Mouse (Mus musculus): ENCODE data around the gene Mtg1.

Mtg1 gene

DNA sequence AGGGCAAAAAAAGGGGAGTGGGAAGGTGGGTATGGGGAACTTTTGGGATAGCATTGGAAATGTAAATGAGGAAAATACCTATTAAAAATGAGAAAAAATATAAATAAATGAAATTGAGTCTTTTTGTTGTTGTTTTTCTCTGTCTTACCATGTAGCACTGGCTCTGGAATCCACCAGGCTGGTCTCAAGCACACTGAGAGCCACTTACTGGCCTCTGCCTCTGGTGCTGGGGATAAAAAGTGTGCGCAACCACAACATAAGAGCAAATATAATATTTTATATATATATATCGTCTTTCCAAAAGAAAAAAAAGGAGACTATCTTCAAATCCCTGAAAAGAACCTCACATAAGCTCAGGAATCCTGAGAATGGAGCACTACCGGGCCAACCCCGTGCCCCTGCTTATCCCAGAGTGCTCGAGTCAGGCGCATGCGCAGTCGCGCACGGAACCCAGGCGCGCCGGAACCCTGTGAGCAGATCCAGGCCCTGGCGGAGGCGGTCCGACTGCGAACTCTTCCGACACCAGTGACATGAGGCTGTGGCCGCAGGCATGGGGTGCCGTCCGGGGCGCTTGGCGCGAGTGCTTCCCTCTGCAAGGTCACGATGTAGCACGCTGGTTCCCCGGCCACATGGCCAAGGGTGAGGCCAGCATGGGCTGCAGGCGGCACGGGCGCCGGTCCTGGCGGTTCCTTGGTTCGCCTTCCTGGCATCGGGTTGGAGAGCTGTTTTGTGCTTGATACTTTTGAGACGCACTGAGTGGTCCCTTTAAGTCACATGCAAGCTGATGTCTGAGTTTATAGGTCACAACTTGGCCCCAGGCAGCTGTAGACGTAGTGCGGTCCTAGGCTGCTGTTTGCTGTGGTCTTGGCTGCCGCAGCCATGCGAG, at the start of gene Mtg1:
Mtg1 (plus strand) TSS at position 430 of the 886 bp plus-strand sequence.
- peak; percentile 98 for DNase-seq (ENCODE audit: low read depth)

DNA sequence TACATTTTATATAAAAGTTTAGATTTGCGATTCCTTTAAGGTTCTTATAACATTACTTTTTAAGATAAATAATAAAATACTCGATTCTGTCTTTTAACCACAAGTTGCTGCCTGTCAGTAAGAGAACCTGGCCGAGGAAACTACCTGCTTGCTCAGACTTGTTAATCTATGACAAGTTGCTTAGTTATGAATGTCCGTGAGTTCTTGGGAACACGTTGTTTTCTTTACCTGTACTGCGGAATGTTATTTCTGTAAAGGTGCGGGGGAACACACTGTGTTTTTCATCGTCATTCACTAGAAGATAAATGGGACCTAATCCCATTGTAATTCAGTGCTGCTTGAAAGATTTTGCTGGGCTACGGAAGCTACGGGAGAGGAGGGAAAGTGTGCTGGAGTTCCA, 46.8 kb upstream of the Mtg1 start:
- DNase-seq (ENCODE audit: low read depth): no peak

DNA sequence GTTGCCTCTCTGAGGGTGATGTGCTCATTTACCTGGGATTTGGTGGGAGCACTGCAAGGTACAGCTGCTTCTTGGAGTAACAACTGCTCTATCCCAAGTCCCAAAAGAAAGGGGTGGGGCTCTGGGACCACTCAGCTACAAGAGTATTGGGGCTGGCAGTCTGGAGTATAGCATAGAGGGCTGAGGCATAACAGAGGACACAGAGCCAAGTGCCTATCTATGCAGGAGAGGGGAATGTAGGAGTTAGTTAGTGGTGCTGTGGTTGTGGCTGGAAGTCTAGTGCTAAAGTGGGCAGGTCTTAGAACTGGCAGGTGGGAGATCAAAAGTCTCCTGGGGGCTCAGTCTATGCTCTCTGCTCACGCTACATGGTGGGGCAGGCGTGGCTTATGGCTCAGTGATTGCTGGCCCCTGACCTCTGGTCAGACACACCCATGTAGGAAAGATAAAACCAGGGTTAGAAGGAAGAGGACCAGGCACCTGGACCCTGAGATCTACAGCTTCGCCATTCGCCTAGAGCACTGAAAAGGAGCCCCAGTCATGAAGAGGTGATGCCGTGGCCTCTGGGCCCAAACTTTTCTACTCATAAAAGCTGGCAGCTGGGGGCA, 44.3 kb upstream of the Mtg1 start, which contains the start of gene Prap1:
Prap1 (plus strand) TSS at position 472 of the 605 bp plus-strand sequence.
- DNase-seq (ENCODE audit: low read depth): no peak

DNA sequence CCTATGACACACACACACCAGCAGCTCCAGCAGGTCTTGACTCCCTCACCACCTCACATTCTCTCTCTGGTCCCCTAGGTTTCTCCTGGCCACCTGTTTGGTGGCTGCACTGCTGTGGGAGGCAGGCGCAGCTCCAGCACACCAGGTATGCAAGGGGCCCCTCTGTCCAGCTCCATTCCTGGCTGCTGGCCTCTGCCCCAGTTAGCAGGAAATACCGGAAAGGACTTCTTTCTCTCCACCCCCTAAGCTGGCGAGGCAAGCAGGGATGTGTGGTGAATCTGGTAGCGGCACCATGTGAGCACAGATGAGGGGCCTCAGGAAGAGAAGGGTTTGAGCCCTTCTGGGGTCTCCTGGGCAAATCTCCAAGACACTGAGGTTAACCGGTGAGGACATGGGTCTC, 42.4 kb upstream of the Mtg1 start:
- DNase-seq (ENCODE audit: low read depth): no peak

DNA sequence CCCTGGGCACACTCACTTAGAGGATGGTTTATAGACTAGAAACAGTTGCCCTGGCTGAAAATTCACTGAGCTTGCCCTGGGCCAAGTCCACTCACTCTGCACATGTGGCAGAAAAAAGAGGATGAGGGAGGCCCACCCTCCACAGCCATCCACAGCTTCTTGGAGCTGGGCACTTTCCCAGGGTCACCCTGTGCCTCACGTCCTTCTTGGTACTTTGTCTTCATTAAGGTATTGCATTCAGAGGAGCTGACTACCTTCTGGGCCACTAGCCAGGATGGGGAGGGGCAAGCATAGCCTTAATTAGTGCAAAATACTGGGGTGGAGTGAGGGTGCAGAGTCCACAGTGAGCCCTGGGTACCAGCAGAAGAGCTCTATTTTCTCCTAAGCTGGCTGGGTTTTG, 41.8 kb upstream of the Mtg1 start:
- no peak for DNase-seq (ENCODE audit: low read depth)

DNA sequence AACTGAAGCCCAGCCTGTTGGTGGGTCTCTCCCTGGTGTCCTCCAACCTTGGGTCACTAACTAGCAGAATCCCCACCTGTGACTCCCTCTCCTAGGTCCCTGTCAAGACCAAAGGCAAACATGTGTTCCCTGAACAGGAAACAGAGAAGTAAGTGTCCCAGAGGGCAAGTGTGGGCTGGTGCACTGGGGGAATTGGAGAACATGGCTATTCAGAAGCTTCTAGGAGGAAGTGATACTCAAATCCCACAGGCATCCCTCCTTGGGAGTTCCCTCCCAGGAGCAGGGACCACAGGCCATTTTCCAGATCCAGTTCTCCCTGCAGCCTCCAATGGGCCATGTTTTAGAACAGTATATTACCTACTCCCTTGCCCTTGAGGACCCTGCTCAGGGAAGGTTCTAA, 41.3 kb upstream of the Mtg1 start:
- no peak for DNase-seq (ENCODE audit: low read depth)

DNA sequence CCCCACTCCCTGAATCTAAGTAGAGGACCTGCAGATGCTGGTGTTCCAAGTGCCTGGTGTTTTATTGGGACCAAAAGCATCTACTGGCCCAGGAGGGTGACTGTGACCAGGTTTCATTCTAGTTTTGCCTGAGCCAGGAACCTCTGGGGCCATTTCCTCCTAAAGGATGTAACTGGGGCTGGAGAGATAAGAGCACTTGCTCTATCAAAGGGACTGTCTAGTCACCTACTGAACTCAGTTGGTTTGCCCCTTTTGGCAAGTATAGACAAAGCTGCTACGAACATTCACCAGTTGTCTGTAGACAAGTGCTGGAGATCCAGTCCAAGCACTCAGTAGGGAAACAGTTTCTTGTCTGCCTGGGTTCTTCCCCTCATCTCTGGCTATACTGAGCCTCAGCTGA, 38.9 kb upstream of the Mtg1 start:
- DNase-seq (ENCODE audit: low read depth): no peak

DNA sequence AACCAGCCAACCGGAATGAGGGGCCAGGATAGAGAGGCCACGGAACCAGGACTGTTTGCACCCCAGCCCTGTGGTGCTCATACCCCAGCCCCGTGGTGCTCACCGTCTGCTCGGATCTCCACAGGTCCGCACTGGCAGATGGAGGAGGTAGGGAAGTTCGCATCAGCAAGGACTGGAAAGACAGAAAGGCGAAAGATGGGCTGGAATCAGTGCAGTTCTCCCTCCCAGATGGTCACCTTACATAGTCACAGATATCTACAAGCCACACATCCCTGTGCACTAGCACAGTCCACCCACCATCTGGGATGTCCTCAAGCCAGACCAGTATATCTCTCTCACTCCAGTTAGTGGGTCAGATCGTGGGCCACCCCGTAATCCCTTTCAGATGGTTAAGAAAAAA, 35.9 kb upstream of the Mtg1 start:
- DNase-seq (ENCODE audit: low read depth): no peak

DNA sequence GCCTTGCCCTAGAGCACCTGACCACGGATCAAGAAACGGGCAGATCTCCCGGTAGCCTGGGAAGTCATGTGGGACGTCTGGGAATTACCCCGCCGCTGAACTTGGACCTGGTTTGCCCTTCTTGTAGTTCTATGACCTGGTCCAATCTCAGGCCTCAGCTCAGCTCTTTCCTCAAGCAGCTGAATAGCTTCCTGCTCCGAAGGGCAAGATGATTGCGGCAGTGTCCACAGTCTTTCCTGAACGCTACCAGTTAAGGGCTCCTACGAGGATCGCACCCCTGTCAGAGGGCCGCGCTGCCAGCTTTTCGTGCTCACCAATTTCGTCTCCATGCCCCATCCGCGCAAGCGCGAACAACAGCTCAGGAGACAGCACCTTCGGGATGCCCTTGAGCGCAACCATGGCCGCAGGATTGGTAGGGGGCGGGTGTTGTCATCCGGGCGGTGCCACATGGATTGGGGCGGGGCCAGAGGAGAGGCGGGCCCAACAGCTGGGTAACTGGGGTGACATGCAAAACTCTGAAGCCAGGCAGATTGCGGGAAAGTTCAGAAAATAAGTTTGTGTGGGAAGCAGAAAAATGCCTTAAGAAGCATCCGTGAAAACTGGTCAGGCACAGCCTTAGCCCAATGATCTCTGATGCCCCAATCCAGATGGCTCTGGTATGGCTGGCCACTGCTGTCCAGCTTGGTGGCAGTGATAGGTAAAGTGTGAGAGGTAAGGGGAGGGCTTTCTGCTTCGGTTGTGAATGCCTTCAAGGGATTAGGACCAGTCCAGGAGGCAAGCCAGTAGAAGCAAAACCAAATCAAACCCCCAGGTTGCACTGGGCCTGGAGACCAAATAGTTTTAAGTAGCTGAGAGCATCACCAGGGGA, 35.1 kb upstream of the Mtg1 start, which contains the start of gene Fuom:
Fuom (minus strand) TSS at position 449 of the 868 bp plus-strand sequence.
- peak; percentile 81 for DNase-seq (ENCODE audit: low read depth)

DNA sequence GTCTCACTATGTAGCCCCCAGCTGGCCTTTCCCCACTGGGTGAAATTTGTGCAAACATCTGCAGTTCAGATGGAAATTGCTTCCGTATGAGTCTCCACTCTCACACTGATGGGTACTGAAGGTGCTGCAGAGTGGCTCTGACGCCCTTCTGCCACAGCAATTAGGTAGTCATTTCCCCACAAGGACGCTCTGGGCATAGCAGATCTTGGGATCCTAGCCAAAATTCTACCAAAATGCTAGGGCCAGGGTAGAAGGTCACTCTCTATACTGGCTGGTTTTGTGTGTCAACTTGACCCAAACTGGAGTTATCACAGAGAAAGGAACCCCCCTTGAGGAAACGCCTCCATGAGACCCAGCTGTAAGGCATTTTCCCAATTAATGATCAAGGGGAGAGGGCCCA, 33.4 kb upstream of the Mtg1 start:
- DNase-seq (ENCODE audit: low read depth): no peak

DNA sequence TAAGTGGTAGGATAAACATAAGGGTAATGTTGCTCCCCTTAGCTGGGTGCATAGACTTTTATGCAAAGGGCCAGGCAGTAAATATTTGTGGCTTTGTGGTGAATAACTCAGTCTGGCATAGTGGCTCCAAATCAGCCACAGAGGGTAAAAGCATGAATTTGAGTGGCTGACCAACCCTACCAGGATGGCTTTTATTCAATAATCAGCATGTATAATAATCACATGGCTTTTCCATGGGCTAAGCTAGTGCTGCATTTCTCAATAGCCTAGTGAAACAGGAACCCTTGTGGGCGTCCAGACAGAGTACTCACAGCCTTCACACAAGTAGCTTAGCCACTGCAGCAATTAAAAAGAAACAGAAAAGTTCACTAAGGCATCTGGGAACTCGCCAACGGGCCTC, 25.4 kb upstream of the Mtg1 start:
- no peak for DNase-seq (ENCODE audit: low read depth)

DNA sequence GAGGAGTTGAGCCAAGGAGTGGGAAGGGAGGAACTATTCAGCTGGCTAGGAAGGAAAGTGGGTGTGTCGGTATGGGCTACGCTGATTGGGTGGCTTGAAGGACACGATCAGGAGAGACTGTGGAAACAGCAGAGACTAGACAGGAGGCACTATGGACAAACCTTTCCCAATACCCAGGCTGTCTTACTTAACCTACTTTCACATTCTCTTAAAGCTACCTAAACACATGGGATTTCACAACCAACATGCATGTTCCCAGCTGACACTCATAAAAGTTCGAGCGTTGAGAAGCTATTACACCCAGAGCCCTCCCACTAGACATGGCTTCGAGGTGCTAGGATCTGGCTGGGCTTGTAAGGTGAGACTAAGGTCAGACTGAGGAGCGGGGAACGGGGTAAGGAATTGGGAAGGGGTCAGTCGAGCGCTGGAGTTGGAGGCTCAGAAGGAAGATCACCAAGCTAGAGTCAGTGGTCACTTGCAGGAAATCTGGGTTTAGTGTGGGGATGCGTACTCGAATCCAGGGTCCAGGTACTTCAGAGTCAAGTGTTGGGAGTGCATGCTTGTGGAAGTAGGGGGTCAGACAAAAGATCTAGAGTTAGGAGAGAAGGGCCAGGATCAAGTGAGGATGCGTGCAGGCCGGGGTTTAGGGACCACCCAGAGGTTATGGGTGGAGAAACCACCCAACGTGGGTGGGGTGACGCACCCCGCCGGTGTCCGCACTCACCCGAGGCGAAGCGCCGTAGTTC, 21.6 kb upstream of the Mtg1 start, which contains the start of gene Paox:
Paox (plus strand) TSS at position 217 of the 746 bp plus-strand sequence.
- peak; percentile 34 for DNase-seq (ENCODE audit: low read depth)

DNA sequence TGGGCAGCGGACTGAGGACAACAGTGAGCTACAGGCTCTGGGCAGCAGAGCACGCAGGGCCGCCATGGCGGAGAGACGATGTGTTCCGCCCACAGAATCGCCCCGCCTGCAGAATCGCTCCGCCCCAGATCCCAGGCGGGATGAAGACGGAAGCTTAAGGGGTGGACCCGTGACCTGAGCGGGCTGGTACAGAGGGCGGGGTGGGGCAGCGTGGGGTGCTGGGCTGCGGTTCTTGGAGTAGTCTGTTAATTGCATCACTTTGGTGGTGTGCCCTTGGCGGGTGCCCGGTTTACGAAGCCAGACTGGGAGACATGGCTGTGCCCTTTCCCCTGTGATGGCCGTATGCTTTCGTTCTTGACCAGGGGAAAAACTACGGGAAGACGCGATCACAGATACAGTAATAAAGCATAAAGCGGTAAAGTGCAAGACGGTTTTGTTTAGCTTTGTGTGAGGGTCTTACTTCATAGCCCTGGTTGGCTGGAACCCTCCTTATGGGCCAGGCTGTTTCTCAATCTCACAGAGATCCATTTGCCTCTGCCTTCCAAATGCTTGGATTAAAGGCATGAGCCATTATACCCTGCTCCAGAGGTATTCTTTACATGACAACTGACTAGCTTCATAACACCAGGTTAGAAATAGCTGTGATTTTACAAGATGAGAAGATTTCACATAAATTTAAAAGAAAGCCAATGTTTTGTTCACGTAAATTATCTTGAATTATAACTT, 20.9 kb upstream of the Mtg1 start, which contains the start of gene Echs1:
Echs1 (minus strand) TSS at position 148 of the 726 bp plus-strand sequence.
- peak; percentile 90 for DNase-seq (ENCODE audit: low read depth)

DNA sequence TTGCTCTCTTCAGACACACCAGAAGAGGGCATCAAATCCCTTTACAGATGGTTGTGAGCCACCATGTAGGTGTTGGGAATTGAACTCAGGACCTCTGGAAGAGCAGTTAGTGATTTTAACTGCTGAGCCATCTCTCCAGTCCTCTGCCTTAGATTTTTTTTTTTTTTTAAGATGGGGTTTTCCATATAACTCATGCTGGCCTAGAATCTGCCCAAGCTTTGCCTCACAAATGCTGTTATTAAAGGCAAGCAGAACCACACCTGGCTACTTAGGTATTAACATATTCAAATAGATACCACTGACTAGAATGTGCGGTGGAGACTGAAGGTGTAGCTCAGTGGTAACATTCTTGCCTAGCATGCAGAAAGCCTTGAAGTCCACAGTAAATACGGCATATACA, 16.9 kb upstream of the Mtg1 start:
- DNase-seq (ENCODE audit: low read depth): no peak

DNA sequence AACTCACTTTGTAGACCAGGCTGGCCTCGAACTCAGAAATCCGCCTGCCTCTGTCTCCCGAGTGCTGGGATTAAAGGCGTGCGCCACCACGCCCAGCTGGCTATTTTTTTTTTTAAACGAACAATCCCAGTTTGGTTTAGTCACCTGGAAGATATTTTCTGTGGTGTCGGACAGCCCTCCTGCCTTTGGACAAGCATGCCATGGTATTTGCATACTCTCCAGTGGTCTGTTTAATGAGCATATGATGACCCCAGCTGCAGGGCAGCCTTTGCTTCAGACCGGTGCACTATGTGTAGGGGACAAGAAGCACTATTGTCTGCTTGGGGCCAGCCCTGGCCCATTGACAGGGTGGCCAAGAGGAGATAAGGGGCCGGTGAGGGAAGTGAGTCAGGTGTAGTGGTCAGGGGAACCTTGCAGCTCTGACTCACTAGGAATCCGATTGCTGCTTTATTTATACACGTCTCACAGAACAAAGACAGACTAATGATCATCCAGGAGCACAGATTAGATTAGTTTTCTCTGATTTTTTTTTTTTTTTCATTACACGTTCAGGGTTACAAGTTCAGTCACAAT, 15.9 kb upstream of the Mtg1 start:
- no peak for DNase-seq (ENCODE audit: low read depth)

DNA sequence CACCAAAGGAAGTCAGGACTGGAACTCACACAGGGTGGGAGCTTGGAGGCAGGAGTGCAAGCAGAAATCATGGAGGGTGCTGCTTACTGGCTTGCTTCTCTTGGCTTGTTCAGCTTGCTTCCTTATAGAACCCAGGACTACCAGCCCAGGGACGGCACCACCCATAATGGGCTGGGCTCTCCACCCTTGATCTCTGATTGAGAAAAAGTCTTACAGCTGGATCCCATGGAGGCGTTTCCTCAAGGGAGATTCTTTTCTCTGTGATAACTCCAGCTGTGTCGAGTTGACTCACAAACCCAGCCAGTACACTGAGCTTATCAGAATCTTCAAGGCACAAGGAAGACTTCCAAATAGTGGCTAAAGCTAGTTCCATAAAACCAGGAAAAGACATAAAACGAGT, 14.6 kb upstream of the Mtg1 start:
- DNase-seq (ENCODE audit: low read depth): no peak

DNA sequence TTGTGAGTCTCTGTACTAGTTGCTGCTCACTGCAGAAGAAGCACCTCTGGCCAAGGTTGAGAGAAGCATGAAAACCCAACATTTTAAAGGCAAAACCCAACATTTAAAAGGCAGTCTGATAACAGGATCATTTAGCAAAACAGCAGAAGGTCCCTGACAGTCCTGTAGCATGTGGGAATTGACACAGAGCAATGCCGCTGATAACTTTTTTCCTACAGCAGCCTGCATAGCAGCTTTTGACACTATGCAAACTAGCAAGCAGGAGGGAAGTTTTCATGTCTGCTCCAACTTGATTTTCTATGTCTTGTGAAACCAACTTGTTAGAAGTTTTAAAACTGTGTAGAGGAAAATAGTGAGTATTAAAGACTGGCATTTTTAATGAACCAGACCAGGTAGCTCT, 13.0 kb upstream of the Mtg1 start:
- DNase-seq (ENCODE audit: low read depth): no peak

DNA sequence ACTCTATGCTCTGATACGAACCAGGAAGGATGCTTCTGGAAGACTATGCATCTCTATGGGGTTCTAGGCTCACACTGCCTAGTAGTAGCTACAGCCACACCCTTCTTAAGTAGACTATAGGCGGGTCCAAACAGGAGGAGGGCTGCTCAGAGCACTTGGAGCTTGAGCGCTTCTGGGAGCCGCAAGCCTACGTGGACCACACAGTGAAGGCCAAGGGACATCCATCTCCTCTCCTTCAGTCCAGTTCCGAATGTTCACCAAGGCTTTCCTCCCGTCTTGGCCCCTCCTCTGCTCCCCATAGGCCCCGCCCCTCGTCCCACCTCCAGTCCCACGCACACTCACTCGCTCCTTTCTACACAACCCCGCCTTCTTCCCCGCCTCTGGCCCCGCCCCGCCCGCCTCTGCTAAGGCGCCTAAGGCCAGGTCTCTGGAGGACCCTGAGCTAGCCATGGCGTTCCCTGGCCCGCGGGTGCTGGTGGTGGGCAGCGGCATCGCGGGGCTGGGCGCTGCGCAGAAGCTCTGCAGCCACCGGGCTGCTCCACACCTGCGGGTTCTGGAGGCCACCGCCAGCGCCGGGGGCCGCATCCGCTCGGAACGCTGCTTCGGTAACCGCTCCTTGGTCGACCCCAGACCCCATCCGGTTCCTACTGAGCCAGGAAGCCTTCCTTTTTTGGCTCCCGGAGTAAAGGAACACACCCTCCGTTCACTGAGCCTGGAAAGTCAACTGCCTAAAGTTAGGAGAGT, 11.9 kb upstream of the Mtg1 start:
- peak; percentile 91 for DNase-seq (ENCODE audit: low read depth)

DNA sequence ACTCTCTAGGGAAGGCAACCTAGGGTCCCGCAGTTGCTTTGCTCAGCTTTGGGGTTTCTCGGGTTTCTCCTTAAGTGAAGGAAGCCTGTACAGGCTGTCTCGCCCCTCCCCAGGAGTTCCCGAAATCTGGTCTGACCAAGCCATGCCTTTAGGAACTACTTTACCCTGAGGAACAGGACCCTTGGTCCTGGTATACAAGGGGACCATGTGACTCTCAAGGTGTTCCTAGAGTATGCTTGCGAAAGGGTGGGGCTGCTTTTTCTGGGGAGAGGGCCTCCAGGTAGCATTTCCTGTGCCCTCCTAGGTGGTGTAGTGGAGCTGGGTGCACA, 11.4 kb upstream of the Mtg1 start:
- DNase-seq (ENCODE audit: low read depth): no peak

DNA sequence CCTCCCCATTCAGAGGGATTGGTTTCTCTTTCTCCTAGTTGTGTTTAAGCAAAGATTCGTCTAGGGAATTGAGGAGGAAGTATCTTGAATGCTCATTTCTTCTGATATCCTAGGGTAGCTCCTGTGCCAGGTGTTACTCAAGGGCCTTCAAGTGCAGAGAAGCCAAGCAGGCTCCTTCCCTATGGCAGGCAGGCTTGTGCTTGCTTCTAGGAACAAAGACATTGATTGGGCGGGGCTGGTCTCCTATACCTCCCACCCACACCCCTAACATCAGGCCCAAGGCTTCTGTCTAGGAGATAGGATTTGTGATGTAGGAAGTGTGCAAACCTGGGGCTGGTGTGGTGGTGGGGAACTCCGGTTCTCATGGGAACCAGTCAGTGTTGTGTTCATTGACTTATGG, 10.4 kb upstream of the Mtg1 start:
- DNase-seq (ENCODE audit: low read depth): no peak

All from naive thymus-derived CD4-positive, alpha-beta T cell, adult 2 months (primary cell).